Mouse (Mus musculus): ENCODE results near the gene Gm11084. TPM values are rescaled to one million over a fixed set of nuclear protein-coding genes. Genes with fewer than 3 reads are reported as not detected.
"Not testable (repeated sequence)": the region's sequence is repeated elsewhere in the genome, so short reads cannot be mapped to it uniquely, and the experiment has no call there.

The Gm11084 gene
- total RNA-seq (2017) = not detected in 2 replicates

- no peak for ATAC-seq (ENCODE audit: extremely low read depth, insufficient number of reproducible peaks, low FRiP score, poor library complexity, severe bottlenecking)
Observed at GRCm38 (mm10) chr2:72986616-72987015, at the start of gene Gm11084. Gm11084 (minus strand) TSS chr2:72986716.

- ATAC-seq (ENCODE audit: extremely low read depth, insufficient number of reproducible peaks, low FRiP score, poor library complexity, severe bottlenecking) = no peak
Observed at GRCm38 (mm10) chr2:73031061-73032055, 44.8 kb upstream of the Gm11084 start.

- no peak for ATAC-seq (ENCODE audit: extremely low read depth, insufficient number of reproducible peaks, low FRiP score, poor library complexity, severe bottlenecking)
Observed at GRCm38 (mm10) chr2:73029846-73030245, 43.3 kb upstream of the Gm11084 start.

- no peak for ATAC-seq (ENCODE audit: extremely low read depth, insufficient number of reproducible peaks, low FRiP score, poor library complexity, severe bottlenecking)
Observed at GRCm38 (mm10) chr2:73028019-73028418, 41.5 kb upstream of the Gm11084 start.

GRCm38 (mm10) chr2:73027126-73027525, 40.6 kb upstream of the Gm11084 start:
- no peak for ATAC-seq (ENCODE audit: extremely low read depth, insufficient number of reproducible peaks, low FRiP score, poor library complexity, severe bottlenecking)

- peak; percentile 67; the same call in 1 of the 2 replicates for ATAC-seq (ENCODE audit: extremely low read depth, insufficient number of reproducible peaks, low FRiP score, poor library complexity, severe bottlenecking)
Observed at GRCm38 (mm10) chr2:73023803-73024202, 37.3 kb upstream of the Gm11084 start.

- ATAC-seq (ENCODE audit: extremely low read depth, insufficient number of reproducible peaks, low FRiP score, poor library complexity, severe bottlenecking) = no peak
Observed at GRCm38 (mm10) chr2:73021046-73021445, 34.5 kb upstream of the Gm11084 start.

- peak; percentile 33; the same call in 1 of the 2 replicates for ATAC-seq (ENCODE audit: extremely low read depth, insufficient number of reproducible peaks, low FRiP score, poor library complexity, severe bottlenecking)
Observed at GRCm38 (mm10) chr2:73019371-73020146, 33.0 kb upstream of the Gm11084 start.

GRCm38 (mm10) chr2:73014063-73014462, 27.5 kb upstream of the Gm11084 start:
- not testable (repeated sequence) for ATAC-seq (ENCODE audit: extremely low read depth, insufficient number of reproducible peaks, low FRiP score, poor library complexity, severe bottlenecking)

GRCm38 (mm10) chr2:73012636-73013035, 26.1 kb upstream of the Gm11084 start:
- no peak for ATAC-seq (ENCODE audit: extremely low read depth, insufficient number of reproducible peaks, low FRiP score, poor library complexity, severe bottlenecking)

- no peak for ATAC-seq (ENCODE audit: extremely low read depth, insufficient number of reproducible peaks, low FRiP score, poor library complexity, severe bottlenecking)
Observed at GRCm38 (mm10) chr2:73007472-73007871, 21.0 kb upstream of the Gm11084 start.

- no peak for ATAC-seq (ENCODE audit: extremely low read depth, insufficient number of reproducible peaks, low FRiP score, poor library complexity, severe bottlenecking)
Observed at GRCm38 (mm10) chr2:73005611-73006515, 19.3 kb upstream of the Gm11084 start.

- no peak for ATAC-seq (ENCODE audit: extremely low read depth, insufficient number of reproducible peaks, low FRiP score, poor library complexity, severe bottlenecking)
Observed at GRCm38 (mm10) chr2:73003751-73004717, 17.5 kb upstream of the Gm11084 start.

GRCm38 (mm10) chr2:73003049-73003448, 16.5 kb upstream of the Gm11084 start:
- peak; percentile 94 for ATAC-seq (ENCODE audit: extremely low read depth, insufficient number of reproducible peaks, low FRiP score, poor library complexity, severe bottlenecking)

GRCm38 (mm10) chr2:73002451-73002850, 15.9 kb upstream of the Gm11084 start:
- no peak for ATAC-seq (ENCODE audit: extremely low read depth, insufficient number of reproducible peaks, low FRiP score, poor library complexity, severe bottlenecking)

- ATAC-seq (ENCODE audit: extremely low read depth, insufficient number of reproducible peaks, low FRiP score, poor library complexity, severe bottlenecking) = no peak
Observed at GRCm38 (mm10) chr2:73001994-73002393, 15.5 kb upstream of the Gm11084 start.

- no peak for ATAC-seq (ENCODE audit: extremely low read depth, insufficient number of reproducible peaks, low FRiP score, poor library complexity, severe bottlenecking)
Observed at GRCm38 (mm10) chr2:73000194-73000593, 13.7 kb upstream of the Gm11084 start.

- ATAC-seq (ENCODE audit: extremely low read depth, insufficient number of reproducible peaks, low FRiP score, poor library complexity, severe bottlenecking) = no peak
Observed at GRCm38 (mm10) chr2:72997586-72997985, 11.1 kb upstream of the Gm11084 start.

Data from neutrophil, adult 5-6 weeks (primary cell).